Mouse (Mus musculus): ENCODE measurements around the gene L2hgdh.

DNA sequence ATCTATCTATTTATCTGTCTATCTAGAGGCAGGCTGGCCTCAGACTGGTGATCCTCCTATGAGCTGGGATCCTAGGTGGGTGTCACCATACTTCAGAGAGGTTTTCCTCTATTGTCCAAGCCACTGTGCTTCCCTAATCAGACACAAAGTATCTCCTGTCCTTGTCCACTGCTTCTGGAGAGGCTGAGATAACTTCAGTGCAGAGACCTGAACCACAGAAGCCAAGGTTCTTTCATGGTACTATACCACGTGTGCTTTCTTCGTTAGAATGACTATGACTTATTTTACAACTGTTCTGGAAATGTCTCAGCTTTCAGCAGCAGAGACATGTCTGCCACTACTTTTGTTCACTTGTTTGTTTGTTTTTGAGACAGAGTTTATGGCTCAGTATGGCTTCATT, 44.2 kb upstream of the L2hgdh start:
- no peak for TF ChIP-seq CTCF (IDR thresholded peaks at IDR 0.05; ENCODE audit: low read depth)
- TF ChIP-seq EP300 (IDR thresholded peaks at IDR 0.05; ENCODE audit: low read depth): no peak; the same call in 1 of the 2 replicates

Data from liver, embryonic 14.5 days (tissue).